Mouse (Mus musculus) lung, postnatal 14 days (tissue): Measurements from ENCODE around the gene Stat5a.
A peak's percentile ranks its signal among the peaks of the same experiment; 100 is the strongest.

ENCODE experiments used
- DNase-seq: peaks from one replicate; pipeline ENCODE4 v3.0.0; 2021

Stat5a gene

DNA sequence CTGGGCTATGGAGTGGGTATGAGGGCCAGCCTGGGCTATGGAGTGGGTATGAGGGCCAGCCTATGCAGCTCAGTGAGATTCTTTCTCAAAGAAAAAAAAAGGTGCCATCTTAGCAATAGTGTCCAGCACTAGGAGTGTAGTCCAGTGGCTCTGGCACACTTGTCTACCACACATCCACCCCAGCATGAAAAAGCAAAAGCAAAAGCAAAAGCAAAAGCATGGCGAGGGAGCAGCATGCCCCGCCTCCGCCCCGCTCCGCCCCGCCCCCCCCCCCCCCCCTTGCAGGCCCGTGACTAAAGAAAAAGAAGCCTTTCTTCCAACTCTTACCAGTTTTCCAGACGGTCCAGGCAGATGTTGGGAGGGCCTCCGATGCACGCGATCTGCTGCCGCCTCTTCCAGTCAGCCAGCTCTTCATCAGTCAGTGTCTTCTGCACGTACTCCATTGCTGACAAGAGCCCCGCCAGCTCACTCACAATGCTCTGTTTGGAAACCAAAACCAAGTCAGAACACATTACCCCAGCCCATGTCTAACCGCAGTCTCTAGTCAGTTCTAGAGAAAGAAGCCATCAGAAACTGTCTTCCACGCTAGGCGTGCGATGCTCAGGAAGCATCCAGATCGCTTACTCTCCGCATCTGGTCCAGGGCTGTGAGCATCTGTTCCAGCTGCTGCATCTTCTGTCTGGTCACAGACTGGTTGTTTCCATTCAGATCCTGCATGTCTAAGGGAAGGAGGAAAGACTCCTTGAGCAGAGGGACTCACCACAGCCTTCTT lies 45.6 kb downstream of the Stat5a start:
- DNase-seq = no peak

DNA sequence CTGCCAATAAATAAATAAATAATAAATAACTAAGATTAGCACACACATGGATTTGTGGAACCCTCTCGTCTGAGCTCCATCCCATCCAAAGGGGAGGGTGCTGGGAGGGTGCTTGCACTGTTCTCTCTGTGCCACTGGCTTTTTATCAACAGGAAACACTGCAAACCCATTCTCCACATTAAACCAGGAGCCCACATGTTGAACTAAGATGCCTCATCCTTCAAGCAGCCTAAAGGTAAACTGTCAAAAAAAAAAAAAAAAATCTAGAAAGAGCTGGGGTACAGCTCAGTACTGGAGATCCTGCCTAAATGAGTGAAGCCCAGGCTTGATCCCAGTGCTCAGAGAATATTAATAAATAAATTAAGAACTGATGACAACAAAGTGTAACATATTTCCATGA lies 46.8 kb downstream of the Stat5a start:
- no peak for DNase-seq

DNA sequence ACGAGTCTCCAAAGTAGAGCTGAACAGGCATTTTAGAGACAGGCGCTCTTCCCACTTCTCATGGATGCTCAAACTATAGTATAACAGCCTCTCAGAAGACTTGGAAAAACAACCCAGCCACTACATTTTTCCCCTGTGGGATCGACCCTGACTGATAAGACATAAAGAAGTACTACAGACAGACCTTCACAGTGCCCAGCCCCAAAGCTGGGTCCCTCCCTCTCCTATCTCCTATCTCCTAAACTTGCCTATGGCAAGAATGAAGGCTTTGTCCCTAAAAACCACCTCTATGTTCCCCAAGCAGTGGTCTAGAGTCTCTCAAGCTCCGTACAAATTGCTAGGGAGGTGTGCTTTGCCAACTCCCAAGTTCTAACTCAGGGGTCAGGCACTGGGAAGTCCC lies 47.7 kb downstream of the Stat5a start:
- no peak for DNase-seq

DNA sequence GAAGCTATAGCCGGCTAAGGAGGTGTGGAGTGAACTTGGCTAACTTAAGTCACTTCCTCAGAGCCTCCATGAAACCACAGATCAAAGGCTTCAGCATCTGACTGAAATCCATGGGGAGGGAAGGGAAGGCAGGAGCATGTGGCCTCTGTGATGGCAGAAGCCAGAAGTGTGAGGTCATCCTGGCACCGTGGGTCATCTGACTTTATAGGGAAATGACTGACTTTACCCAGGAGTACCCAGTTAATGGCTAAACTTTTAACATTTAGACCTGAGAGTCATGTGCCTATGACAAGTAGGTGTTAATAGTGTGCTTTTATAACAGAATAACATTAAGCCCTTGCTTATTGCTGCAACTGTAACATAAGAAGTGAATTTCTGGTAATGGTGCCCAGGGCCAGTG lies 49.0 kb downstream of the Stat5a start:
- no peak for DNase-seq

DNA sequence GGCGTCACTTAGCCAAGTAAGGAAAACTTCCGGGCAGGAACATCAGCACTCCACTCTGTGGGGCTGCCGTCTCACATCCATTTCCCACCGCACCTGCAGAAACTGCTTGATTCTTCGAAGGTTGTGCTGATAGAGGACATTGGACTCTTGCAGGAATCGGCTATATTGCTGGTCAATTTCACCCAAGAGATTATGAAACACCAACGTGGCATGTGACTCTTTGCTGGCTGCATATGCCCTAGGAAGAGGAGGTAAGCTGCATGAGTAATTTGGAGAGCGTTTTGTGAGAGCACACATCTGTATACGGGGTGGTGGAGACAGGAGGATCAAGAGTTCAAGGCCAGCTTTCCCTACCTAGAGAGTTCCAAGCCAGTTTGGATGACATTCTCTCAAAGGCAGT lies 49.4 kb downstream of the Stat5a start:
- DNase-seq = no peak

DNA sequence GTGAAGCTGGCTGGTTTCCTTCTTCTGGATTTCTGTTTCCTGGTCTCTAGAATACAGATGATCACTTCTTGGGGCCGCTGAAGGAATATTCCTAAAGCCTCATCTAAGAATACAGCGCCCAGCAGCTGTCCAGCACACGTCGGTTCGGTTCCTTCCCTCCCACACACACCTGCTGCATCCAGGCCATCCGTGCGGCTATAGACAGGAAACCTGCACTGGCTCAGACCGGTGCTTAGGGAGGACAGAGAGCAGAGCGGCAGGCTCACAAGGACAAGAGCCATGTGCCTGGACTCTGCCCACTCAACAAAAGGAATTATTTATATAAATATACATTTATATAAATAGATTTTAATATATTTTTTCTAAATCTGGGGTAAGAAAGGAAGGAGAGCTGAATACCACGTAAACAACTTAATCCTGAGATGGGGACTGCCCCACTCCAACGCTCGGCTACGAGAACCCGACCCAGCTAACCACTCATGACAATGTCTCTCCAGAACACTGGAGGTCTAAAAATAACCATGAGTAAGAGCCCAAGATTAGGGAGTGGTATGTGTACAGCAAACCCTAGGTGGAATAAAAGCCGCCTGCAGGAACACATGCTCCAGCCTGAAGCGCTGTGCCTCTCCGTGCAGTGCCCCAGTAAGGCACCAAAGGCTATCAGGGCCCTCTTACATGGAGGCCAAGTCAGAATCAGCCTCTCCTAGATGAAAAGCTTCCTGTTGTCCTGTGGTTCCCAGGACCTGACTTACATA lies 53.4 kb downstream of the Stat5a start:
- no peak for DNase-seq

DNA sequence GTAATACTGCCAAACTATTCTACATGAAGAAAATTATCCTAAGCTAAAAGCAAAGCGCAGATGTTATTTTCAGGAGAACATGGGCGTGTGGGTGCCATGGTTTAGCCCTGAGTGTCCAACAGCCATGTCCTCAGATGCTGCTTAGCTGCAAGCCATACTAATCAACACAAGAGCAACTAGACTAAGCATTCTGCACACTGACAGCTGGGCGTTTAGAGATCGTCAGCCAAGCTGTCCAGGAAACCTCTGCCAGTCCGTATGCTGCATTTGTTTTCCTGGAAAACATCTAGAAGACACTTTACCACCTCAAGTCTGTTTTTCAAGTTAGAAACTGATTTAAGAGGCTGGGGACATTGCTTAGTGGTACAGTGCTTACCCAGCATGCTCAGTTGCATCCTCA lies 55.3 kb downstream of the Stat5a start:
- no peak for DNase-seq

DNA sequence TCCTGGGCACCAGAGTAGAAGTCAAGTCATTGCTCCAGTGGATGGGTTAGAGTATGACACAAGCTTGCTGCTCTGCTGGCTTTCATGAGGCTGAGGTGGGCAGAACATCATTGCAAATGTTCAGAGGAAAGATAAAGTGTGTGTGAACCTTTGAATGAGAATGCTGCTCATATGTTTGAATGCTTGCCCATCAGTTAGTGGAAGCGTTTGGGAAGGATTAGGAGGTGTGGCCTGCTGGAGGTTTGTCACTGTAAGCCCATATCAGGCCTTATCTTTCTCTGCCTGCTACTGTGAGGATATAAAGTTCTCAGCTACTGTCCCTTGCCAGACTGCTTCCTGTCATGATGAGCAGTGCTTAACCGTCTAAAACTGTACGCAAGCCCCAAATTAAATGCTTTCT lies 55.9 kb downstream of the Stat5a start:
- no peak for DNase-seq

DNA sequence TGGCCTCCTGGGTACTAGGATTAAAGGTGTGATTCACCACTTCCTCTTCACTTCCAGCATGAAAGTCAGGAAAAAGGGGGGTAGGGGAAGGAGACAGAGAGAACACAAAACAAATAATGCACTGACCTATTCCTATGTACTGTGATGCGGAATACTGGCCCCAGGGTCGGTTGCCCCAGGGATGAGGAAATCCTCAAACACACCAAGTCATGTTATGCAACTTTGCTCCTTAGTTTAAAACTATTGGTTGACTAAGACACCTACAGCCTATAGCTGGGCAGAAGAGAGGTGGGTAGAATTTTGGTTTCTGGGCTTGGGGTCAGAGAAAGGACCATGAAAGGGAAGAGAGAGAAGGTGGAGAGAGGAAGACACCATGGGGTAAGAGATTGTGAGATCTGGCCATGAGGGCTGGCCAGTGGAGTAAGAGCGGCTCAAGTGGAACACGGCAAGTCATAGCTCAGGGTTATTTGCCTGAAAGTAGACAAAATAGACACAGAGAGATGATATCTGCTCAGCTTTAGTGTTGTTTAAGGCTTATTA lies 57.4 kb downstream of the Stat5a start:
- DNase-seq = no peak

DNA sequence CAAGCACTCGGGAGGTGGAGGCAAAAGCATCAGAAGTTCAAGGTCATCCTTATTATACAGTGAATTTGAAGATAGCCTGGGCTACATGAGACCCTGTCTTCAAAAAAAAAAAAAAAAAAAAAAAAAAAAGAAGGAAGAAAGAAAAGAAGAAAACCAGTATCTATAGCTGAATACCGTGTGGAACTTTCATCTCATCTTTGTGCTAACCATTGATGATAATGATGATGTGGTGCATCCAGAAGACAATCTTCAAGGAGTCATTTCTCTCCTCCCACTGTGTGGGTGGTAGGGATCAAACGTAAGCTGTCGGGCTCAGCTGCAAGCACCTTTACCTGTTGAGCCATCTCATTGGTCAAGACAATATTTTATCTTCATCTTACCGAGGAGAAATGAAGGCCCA lies 58.9 kb downstream of the Stat5a start:
- no peak for DNase-seq

DNA sequence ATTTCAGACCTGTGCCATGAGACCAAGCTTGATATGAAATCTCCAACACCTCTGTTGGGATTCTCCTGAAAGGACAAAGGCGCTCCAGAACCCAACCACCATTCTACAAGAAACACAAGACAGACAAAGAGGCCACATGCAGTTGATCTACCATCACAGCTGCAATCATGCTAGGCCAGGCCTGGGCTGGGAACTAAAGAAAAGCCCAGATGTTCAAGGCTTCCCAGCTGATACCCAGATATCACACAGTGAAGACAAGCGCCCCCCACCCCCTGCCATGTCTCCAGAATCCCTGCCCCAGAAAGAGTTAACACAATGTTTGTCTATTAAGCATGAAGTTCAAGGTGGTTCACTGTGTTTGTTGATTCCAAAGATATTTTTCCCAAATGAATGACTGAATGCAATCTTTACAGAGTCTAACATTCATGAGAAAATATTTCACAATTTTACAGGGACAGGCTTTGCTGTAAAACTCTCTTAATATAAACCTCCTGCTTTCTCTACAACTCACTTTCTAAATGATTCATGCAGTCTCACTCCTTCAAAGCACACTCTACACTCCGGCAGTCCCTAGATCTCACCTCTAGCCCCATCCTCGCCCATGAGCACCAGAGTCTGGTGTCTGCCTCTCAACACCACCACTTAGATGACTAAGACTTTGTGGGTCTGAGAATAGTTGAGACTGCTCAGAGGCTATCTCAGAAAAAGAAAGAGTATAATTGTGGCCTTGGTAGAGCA lies 61.9 kb downstream of the Stat5a start:
- no peak for DNase-seq

DNA sequence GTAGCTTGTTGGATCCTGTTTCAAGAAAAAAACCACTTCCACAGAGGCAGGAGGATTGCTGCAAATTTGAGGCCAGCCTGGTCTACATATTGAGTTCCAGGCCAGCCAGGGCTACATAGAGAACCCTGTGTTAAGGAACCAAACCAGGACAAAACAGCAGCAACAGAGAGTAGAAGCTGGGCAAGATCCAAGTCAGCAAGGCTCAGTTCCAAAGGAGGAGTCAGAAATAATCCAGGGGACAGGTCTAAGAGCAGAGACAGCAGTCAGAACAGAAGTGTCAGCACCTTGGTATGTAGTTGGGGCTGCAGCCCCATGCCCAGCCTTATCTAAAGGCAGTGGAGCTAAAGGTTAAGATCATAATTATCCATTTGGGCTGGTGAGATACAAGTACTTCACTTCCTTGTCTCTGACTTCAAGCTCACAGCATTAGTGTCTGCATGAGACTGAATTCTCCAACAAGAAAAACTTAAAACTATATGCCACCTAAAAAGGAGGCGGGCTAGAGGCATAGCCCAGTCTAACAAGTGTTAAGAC lies 65.3 kb downstream of the Stat5a start:
- no peak for DNase-seq

DNA sequence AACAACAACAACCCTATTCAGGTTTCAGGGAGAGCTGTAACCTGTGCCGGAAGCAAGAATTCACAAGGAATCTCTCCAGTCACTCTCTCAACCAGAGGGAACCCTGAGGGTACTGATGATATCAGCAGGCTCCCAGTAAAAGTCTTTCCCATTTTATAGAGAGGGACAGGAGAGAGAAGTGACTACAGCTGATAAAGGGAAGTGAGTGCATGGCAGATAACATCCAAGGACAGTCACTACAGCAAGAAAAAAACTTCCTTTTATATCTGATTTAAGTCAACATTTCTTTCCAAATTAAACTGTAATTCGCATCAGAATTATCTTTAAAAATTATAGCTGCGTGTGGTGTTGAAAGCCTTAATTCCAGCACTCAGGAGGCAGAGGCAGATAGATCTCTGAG lies 68.2 kb downstream of the Stat5a start:
- no peak for DNase-seq

DNA sequence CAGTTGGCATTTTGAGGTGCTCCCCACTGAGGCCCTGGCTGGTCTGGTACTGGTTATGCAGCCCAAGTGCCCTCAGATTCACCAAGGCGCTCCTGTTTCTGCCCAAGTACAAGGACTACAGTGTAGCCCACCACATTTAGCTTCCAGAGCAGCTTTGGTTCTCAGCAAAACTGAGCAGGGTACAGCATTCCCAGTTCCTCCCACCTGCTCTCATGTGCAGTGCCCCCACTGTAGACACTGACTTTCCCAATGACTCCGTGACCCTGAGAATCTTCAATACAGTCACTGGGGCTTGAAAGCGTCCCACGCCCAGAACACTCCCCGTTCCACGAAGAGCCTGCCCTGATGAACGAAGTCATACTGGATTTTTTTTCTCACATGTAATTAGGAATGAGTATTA lies 71.5 kb downstream of the Stat5a start:
- no peak for DNase-seq

DNA sequence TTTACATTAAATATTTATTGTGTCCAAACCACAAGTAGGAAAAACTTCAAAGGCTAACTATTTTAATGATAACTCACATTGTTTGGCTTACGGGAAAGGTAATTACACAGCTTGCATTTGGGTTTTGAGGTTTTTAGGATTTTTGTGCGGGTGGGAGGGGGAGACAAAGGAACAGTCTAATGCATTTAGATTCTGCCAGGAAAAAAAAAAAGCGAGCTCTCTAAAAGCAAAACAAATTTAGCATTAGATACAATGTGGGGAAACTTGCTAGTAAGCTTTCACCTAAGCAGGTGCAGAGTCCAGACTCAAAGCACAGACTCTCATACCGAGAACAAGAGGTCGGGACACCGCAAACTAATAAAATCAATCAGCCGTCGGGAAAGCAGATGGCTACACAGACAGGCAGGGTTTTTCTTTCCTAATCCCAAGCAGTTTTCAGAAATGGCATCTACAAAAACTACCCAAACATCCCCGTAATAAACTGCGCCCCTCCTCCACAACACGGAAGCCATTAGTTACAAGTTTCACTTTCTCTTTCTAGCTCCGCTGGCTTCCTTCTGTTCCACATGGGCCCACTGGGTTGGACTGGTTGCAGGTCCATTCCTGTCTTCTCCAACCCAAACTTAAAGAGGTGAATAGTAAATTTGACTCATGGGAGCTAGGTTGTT lies 72.2 kb downstream of the Stat5a start:
- peak; percentile 52 for DNase-seq
